Mouse (Mus musculus): ENCODE measurements at regions not wholly inside any gene's neighbourhood (a gene's known extent, or its start where the extent isn't known, plus 50 kb on each side); places are given as distances from the start of the nearest gene placed in this dataset.

DNA sequence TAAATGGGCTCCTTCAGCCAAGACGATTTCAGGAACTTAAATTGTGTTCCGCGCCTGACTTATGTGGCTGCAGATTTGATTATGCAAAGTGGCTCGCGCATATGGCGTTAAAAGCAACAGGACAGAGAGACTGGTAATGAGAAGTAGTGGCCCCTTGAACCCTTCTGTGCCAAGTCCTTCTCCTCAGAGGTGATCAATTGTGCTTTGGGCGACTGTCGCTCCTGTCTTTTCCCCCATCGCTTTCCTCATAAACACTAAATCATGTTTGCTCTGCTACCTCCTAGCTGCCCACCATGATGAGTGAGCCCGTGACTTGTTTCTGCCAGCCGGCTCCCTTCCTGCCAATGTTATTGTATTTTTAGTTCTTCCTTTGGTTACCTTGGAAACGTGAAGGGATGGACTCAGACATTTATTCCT lies 360.2 kb downstream of the Matn1 start:
- DNase-seq, result no peak

DNA sequence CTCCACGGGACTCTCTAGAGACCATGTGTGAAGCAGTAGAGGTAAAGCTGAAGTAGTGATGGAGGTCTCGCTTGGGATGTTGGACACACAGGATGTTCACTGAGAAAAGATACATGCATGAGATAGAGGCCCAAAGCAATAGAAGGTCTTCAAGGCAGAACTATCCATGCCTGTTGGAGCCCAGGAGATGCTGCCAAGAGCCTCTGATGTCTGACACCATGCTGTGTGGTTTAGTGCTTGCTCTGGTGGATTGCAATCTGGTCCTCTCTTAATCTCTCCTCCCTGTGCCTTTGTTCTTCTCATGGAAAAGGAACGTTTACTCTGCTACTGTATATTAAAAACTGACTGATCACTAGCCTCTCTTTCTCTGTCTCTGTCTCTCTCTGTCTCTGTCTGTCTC lies 370.0 kb downstream of the Matn1 start:
- no peak for DNase-seq

DNA sequence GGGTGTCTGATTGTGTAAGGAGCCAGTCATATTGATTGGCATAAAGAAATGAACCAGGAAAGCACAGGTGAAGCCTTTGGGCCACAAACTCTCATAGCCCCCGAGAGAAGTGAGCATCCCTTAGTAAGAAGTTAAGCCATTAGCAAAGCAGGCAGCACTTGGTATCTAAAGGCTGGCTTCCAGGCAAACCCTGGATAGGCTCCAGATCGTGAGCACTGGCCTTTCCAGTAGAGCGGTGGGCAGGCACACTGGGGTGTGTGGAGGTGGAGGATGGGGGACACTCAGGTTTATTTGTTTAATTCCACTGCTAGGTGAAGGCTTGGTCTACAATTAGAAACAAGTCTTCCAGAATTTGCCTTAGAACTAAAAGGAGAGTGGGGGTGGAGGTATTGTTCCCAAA lies 371.9 kb downstream of the Matn1 start:
- DNase-seq, result no peak

DNA sequence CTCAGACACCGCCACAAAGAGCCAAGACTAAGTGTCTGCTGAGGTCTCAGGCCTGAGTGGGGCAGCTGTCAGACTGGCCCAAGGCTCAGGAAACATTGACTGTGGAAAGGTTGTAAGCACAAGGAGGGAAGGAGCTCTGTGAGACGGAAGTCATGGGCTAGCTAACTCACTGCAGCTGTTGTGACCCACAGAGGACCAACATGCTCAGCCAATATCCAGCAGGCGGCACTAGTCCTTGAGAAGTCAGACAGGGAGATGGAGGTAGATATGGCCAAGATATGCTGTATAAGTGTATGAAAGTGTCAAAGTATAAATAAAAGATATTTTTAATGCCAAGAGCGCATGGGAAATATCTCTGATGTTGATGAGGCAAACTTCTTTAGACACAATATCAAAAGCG lies 378.1 kb downstream of the Matn1 start:
- no peak for DNase-seq

DNA sequence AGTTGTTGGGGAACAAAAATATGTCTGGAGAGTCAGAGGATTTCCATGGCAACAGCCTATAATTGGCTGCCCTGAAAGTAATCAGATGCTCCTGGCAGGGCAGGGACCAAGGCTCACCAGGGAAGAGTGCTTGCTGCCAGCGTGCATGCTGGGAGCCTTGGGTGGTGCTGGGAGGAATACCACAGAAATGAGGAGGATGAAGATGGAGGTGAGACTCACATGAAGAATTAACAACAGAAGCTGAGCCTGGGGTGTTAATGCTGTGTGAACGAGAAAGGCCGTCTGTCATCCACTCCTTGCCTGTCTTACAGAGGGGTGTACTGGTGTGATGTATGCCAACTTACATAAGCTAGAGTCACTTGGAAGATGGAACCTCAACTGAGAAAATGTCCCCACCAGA lies 380.3 kb downstream of the Matn1 start:
- DNase-seq, result no peak

DNA sequence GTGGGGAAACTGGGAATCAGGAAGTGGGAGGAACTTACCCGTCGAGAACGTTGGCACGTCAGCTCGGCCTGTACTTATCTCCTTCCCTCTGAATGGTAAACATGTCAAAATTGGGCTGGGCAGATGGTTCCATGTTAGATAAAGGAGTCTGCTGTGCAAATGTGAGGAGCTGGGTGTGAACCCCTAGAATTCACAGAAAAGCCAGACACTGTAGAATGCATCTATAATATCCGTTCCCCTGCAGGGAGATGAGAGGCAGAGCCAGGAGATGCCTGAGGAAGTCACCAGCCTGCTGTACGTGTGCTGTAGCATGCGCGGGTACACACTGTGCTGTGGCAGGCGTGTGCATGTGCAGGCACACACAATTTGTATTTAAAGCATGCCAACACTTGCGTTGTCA lies 381.0 kb downstream of the Matn1 start:
- DNase-seq, result no peak

DNA sequence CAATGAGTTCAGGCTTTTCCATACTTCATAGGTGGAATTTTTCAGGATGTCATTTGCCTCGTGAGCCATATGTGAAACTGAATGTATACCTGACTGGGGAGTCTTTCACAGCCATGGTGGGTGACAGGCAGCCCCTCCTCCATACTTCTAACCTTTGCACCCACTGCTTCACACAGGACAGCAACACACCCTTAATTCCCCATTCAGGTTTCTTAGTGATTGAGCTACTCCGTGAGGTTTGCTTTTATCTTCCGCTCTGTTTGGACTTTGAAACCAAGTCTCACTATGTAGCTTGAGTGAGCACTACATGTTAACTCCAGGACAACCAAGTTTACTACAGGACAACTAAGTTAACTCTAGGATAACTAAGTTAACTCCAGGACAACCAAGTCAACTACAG lies 381.4 kb downstream of the Matn1 start:
- no peak for DNase-seq

DNA sequence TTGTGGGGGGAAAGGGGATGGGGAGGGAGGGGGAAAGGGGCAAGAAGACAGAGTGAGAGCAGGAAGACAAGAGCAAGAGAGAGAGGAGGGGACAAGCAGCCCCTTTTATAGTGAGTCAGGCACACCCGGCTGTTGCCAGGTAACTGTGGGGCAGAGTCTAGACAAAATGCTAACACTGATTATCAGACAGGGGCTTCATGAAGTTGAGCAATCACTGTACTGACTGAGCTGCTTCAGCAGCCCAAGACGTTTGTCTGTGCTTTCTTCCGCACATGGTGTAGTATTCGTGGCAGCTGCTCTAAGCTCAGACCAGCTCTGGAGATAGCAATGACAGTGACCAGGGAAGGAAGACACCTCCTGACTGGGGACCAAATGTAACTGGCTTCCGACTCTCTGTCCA lies 385.2 kb downstream of the Matn1 start:
- DNase-seq, result no peak

DNA sequence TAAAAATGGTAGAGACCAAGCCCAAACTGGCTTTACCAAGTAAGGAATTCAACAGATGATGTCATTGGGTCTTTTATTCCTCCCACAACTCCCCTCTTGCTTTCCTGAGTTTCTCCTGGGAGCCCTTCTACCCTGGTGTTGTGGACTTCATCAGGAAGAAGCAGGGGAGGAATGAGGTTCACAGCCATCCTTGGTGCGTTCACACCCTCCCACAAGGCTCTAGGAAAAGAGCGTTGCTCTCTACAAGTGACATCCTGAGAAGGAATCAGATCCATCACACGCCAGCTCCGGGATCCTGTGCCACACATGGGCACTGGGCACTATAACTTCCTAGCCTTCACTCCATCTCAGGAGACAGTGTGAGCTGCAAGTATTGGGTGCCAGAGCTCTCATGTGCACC lies 387.5 kb downstream of the Matn1 start:
- no peak for DNase-seq

DNA sequence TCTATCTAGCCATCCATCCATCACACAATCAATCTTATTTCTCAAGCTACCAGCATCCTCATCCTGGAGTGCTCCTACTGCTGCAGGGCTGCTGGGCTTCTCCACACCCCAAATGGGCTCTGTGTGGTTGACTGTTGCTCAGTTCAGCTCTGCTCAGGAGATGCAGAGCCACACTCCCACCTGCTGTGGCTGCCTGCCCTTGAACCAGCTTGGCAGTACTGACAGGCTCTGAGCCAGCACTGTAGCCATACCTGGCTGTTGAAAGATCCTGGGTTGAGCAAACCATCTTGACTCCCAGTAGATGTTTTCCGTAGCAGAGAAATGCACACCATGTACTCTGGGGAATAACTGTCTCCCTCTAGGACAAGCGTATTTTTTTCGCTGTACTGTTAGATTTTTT lies 392.6 kb downstream of the Matn1 start:
- no peak for DNase-seq

DNA sequence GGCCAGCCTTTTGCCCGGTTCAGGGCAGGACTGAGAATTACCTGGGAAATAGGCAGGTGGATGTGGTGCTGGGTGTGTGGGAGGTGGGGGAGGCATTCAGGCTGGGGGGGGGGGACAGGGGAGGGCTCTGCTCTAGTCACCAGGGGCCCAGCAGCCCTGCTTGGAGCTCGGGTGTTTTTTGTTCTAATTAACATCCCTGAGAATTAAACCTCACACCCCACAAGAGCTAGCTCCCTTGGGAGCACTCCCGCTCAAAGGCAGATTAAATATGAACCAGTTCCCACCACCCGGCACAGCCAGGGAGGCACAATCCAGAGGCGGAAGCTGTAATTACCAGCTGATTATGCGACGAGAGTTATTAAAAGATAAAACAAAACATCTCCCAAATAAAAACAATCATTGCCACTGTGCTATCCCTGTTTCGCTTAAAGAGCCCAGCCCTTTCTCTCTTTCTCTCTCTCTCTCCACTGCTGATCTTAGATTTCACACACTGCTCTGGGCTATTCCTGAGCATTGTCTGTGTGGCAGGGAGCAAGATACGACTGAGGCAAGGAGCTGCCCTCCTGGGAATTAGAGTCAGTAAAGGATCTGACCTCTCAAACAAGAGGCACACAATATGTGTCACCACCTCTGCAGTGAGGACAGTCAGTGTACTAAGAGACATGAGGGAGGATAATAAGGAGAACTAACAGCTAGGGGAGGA lies 397.0 kb downstream of the Matn1 start:
- DNase-seq, result no peak

DNA sequence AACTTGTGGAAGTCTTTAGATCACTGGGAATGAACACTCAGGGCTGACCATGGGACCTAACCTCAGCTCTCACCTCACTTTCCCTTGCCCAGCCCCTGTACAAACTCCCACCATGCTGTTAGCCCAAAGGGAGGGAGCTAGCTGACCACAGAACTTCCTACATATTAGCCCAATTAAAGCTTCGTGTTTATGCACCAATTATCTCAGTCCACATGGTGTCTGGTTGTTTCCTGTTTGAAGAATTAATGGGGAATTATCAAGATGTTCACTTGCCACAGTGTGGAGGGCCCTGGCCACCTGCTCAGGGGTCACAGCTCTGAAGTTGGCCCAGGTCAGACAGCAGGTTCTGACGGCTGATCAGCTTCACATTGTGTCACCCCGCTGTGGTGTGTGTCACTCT lies 402.5 kb downstream of the Matn1 start:
- DNase-seq, result no peak

DNA sequence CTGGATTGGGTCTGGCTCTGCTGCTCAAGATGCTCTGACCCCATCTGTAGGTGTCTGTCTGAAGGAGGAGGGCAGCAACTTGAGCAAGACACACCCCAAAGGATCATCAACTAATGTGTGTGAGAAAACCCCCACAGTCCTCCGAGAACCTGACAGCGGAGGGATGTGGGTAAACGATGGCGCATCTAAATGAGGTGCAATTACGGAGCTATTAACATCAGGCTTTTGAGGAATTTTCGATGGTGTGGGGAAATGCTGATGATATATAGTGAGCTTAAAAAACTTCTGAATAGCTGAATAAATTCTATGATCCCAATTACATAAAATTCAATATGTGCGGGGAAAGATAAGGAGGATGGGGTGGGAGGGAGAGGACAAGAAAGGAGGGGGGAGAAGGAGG lies 406.1 kb downstream of the Matn1 start:
- DNase-seq, result no peak

DNA sequence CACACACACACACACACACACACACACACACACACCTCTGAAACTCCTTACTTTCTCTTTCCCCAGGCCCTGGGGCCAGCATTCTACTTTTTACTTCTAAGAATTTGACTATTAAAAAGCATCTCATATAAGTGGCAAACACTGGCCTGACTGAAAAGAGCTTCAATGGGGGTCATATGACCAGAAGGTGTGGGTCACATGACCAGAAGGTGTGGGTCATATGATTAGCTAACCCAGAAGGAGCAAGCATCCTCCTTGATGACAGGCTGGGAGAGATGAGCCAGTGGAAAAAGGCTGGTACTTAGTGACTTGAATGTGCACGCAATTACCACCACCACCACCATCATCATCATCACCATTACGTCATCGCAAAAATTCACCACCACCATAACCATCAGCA lies 410.7 kb downstream of the Matn1 start:
- no peak for DNase-seq

DNA sequence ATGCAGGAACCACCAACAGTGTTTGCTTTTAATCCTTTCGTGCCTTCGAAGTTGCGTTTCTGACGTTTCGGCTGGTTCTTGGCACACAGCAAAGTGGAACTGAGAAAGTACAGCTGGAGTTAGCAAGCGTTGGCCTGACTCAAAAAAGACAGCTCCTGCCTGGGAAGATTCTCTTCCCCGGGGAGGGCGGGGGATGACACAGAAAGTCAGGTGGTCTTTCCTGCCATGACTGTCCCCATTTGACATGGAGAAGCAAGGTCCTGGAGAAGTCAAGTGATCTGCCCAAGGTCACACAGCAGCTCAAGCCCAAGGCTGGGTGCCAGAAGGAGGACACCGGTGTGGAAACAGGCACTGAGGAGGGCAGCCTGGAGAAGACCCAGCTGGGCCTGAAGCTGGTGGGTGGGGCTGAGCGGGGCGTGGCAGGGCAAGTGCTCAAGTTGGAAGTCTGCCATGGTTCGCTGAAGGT lies 411.4 kb downstream of the Matn1 start:
- no peak for DNase-seq

DNA sequence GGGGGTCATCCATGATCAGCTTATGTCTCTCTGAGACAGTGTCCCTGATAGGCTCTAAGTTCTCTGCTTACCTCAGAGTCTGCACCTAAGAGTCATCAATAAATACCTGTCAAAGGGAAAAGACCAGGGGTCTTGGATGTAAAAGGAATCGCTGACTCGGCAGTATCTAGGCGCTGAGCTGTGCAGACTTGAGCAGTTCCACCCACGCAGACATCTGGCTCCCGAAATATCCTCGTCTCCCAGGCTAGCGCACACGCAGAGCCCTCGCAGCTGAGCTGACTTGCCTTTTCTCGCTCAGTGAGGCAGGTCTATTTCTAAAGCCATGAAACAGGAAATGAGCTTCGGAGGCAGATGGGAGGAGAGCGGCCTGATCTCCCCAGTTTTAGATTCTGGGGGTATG lies 412.1 kb downstream of the Matn1 start:
- no peak for DNase-seq

DNA sequence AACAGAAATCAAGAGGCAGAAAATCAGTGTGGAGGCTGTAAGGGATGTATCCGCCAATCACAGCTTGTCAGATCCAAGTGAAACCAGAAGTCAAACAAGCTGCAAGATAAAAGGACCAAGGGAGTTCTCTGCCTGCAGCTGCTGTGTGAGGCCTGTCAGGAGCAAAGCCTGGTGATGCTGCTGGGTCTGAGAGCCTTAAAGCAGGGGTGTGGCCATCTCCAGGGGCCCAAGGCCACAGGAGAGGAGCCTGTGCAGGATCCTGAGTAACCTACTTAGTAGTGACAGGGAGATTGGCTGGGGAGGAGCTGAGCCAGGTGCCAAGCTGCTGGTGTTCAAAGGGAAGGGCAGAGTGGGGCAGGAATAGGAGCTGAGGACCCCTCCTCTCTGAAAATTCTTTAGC lies 418.8 kb downstream of the Matn1 start:
- no peak for DNase-seq

DNA sequence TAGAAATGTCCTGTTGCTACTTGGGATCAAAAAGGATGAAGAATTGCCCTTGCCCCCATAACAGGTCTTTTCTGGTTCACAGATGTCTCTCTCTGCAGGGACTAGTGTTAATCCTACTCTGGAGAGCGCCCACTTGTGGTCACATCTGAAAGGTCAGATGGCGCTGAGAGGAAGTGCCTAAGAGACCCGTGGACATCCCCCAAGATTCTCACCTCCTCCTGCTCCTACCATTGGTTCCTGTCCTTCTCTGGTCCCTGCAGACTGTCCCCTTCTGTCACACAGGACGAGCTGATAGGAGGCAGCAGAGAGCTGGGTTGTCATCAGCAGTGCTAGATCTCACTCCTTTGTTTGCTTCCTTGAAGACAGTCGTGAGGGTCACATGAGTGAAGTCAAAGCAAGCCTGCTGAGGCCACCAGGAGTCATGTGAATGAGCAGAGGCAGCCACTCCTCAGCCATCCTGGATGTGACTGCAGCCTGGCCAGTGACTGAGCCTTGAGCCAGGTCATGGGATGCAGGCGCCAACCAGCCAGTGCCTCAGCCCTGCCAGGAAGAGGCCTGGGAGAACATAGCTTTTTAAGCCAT lies 420.6 kb downstream of the Matn1 start:
- peak; percentile 61 for DNase-seq

DNA sequence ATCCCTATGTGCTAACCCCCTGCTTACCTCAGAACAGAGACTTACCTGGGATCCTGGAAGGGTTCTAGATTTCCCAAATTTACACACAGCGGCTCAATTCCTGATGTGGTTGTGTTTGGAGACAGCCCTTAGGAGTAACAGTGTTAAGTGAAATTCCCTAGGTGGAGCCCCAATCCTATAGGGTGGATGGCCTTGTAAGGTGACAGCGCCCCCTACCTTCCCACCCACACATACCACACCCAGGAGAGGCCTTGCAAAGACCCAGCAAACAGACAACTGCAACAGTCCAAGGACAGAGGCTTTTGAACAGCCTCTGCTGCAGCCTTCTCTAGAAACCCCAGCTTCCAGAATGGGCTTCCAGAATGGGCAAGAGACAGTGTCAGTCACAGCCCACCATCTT lies 421.8 kb downstream of the Matn1 start:
- DNase-seq, result peak; percentile 10

DNA sequence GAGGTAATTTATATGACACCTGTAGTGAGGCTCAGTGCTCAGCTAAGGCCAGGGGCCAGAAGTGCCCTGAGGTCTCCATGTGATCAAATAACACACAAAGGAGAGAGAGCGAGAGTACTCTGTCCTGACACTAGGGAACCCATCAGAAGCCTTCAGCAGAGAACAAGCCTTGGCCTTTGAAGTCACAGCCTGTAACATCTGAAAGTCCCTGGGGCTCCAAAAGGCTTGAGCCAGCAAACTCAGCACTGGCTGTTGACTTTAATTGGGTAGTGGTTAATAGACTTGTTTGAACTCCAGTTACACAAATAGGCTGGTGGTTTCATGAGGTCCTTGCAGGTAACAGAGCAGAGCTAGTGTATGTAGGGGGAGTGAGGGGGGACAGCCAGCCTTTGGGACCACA lies 422.5 kb downstream of the Matn1 start:
- no peak for DNase-seq

DNA sequence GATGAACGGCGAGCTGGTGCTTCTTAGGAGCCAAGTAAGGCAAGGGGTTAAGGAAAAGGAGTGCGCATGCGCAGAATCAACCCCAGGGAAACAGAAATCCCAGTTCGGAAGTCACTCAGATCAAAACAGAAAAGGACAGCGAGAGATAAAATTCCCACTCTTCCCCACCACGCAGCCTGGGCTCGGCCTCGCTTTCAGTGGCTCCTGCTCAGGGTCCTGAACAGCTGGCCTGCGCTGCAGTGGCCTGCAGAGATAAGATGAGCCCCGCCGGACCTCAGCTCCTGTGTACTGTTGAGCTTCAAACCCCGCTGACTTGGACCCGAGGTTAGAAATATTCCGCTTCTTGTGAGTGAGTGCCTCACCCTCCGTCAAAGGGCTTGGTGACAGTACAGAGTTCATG lies 428.3 kb downstream of the Matn1 start:
- DNase-seq, result no peak

DNA sequence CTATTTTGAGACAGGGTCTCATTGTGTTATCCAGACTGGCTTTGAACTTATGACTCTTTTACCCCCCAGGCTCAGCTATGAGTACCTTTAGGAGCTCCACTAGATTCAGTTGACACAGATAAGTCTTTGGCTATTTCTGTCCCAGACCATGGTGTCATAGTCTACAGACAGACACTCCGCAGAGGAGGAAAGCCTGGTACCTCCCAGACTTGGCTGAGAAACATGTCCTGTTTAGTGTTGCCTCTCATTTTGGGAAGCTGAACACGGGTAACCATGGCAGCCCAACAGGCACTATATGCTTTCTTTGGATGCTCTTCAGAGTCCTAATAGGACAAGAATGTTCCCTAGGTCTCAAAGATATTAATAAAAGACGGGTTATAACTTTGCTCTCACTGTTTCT lies 429.0 kb downstream of the Matn1 start:
- no peak for DNase-seq

DNA sequence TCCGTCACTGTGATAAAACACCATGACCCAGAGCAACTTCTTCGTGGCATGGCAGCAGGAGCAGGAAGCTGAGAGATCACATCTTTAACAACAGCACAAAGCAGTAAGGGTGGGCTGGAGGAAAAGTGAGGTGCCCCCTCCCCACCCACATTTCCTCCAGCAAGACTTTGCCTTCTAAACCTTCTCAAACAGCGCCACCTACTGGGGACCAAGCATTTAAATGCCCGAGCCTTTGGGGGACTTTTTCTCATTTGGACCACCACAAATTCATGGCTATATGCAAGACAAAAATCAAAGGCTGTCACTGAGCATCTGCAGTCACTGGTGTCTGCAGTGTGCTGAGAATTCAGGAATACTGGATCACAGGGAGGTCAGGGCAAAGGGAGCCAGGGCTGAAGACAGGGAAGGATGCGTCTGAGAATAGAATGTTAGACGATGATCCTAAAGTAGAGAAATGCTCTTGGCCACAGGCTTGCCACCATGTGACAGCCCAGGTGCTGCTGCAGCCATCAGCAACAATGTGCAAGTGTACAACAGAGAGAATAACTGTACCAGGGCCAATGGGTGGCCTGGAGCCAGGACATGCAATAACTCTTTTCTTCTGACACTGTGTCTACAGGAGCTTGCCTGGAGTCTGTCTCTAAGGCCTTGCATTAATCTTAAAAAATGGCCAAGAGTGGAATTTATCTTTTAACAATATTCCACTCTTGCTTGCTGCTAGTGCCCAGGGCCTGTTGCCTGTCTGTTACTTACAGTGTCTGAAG lies 430.5 kb downstream of the Matn1 start:
- DNase-seq, result no peak

DNA sequence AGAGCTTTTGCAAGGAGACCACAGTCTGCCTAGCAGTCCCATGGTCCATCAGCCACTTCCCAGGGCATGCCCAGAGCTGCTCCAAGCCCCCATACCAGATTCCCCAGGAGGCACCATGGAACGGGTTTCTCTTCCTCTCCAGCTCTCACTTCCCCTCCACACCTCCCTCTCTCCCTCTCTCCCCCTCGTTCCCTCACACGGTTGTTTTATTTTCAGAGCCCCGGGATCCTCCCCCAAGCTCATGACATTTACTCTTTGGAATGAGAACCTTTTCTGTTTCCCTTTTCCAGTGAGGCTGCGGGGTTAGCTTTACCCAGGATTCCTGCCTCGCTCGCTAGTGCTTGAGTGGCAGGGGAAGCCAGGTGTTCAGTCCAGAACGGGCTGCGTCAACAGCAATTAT lies 436.9 kb downstream of the Matn1 start:
- no peak for DNase-seq

Data from thymus, postnatal 4 days (tissue).